Mouse (Mus musculus) kidney, postnatal 4 days (tissue): ENCODE measurements around the gene Gm14296.
"Not testable (repeated sequence)": the region's sequence is repeated elsewhere in the genome, so short reads cannot be mapped to it uniquely, and the experiment has no call there.

Source experiments
- DNase-seq, 2 experiments: peaks; one replicate each; pipeline ENCODE4 v3.0.0; 2021; ENCODE audit warnings: mixed read lengths in 2 of 2

Gm14296 gene

DNA sequence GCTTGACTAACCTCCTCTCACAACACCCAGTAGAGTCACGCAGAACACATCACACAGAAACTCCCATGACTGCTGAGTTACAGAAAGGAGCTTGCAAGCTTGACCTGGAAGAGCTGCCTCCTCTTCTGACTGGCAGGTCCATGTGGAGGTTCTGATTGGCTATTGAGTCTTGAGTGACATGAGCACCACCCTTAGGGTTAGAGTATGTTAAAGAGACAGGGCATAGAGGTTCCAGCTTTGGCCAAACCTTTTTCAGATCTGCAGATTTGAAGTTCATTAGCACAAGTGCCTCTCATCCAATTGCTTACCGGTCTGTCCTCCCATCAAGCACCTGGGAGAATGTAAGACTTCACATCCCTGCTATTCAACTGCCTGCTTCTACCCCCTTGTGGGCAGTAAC is at the start of gene Gm14296:
TSS of gene Gm14296 (minus strand) at position 101 of the 400 bp plus-strand sequence.
- not testable (repeated sequence) for DNase-seq

DNA sequence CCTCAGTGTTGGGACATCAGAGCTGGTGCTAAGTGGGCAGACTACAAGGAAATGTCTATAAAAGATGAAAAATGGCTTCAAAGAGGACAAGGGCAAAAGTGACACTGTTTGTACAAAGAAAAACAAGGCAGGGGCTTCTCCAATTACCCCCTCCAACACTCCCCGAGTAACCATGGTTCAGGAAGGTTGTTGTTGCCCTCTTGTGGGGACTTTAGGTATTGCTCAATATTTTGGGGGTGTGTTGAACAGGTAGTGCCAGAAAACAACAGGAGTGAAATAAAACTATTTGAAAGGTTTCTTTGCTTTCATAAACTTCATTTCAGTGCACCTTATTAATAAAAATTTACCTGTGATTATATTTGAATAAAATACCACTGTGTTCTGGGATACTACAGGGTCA is 22.1 kb downstream of the Gm14296 start:
- not testable (repeated sequence) for DNase-seq
